Mouse (Mus musculus) thymus, postnatal 25 days (tissue): ENCODE results near the gene Nfib.
A peak's percentile ranks its signal among the peaks of the same experiment; 100 is the strongest.

Experiments used
- DNase-seq: peaks from one replicate; pipeline ENCODE4 v3.0.0; 2022

Nfib gene

GRCm38 (mm10) chr4:82538069-82538811 lies 167.3 kb downstream of the Nfib start:
- no peak for DNase-seq

DNA sequence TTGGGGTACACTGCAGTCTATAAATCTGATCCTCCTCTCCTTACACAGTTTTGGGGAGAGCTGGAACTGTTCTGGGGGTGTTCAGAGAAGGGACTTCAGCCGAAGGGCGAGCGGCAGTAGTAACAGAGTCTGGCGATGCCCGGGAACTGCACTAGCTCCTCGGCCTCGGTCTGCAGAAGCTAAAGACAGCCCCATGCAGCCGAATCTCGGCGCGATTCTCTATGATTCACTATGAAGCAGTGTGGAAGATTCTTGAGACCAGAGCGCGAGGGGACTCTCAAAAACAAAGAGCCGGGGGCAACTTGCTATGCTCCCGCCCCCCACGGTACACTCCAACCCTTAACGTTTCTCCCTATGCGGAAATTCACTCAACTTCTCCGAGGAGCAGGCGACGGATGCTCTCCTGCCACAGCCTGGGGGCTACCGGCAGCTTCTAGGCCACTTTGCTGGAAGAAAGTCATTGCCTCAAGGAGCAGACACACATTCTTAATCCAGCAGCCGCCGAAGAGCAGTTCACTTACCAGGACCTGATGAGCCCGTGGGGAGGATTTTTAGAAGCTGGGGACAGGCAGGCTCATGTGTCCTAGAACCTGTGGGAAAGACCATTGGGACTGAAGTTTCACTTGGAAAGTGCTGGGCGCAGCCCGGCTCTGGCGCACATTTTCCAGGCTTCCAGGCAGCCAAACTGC lies 168.1 kb downstream of the Nfib start:
- no peak for DNase-seq

GRCm38 (mm10) chr4:82536435-82537278 lies 168.9 kb downstream of the Nfib start:
- DNase-seq, result no peak

DNA sequence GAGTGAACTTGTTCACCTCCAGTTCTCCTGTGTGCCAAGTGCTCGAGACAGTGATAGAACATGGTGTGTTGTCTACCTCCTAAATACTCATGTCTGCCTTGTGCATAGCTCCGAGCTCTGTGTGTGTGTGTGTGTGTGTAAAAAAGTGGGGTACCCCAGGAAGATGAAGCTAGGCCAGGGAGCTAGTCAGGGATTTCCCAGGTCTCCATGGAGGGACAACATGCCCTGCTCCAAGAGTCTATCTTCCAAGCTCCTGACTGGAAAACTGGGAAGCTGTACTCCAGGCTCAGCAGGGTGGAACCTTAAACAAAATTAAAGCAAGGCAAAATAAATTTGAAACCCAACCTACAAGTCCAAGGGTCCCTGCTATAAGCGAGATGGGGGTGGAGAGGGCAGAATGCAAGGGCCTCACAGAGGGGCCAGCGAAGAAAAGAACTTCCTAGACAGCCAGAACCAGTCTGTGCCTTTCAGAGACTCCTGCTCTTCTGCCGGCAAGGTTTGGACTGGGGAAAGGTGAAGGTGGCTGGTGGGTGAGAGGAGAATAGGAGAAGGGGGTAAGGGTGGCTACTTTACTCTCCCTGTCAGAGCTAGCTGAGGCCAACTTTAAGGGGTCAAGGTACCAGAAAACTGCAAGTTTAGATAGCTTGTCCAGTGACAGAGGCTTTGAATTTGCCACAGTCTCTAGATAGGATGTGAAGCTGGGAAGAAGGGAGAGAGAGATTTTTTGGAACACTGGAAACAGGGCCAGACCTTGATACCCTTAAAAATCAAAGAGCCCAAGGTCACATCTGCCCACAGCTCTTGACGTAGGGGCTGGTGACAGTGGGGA lies 169.7 kb downstream of the Nfib start:
- no peak for DNase-seq

- no peak for DNase-seq
These were observed 172.3 kb downstream of the Nfib start for GRCm38 (mm10) chr4:82533231-82533630.

DNA sequence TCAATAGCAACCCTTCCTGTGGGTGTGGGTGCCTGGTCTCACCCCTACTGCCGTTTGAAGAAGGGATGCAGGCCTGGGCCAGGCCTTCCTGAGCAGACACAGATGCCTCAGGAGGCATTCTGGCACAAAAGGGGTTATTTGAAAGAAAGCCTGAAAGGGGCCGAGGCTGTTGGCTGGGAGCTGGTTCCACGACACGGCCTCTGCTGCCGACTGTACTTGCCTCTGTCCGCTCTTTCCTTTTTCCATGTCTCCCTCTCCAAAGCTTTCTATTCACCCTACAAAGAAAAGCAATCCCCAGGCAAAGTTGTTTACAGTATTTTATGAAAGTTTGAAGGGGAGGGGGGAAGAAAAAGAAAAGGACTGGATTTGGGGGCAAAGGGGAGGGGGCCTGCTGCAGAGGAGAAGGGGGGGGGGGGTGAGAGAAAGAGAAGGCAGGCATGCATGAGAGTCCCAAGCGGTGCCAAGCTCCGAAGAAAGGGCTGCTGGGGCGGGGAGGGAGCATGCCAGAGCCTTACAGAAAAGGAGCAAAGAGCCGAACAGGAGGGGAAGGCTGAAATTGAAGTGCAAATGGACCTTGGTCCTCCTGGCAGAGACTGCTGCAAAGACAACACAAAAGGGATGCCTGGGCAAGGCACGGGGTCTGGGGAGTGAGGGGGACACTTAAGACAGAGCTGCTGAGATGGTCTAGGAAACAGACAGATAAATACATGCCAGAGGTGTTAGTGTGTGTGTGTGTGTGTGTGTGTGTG lies 172.9 kb downstream of the Nfib start:
- DNase-seq, result no peak

DNA sequence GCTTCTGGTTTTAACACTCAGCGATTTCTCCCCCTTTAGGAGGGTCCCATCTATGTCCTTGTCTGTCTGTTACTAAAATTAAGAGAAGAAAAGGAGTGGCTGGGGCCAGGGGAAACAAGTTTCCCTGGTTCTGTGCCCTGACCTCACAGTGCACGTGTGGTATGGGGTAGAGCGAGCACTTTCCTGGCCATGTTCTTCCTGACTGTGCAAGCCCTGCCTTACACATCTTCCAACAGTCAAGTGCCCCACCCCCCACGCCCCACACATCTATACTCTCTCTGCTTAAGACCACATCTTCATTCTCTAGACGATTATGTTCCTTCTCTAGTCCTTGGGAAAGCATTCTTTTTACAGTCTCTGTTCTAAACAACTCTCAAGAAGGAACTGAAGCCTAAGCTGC lies 173.6 kb downstream of the Nfib start:
- no peak for DNase-seq

DNA sequence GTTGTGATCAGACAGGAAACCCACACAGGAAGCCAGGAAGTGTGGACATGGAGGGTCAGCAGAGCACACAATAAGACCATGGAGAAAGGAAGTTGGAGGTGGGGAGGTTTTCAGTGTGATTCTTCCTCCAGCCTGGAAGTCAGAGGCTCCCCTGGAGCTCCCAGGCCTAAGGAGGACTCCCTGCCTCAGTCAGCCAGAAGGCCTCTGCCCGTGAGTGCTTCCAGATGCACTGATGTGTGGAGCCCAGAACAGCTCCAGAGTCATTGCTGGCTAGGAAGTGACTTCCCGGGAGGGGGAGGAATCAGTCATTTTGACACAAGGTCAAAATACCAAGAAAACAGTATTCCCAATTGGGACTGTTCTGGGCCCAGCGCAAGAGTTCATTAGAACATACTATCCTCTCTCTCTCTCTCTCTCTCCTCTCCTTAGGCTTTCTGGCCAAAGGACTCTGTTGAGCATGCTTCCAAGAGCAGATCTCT lies 174.6 kb downstream of the Nfib start:
- DNase-seq, result no peak

DNA sequence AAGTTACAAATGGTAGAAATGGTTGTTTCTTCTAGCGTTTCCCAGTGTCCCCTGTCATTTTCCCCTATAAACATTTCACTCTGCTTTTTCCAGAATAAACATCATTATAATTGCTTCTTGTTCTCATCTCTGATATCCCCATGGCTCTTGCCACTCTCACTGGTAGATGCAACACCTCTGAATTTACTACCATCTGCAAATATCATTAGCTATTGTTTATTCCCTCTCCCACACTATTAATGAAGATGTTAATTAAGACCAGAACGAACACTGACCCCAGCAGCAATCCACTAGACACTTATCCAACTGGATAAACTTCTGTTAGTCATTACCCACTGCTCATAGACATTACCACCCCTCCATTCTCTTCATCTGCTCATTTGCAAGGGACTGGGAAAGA lies 176.6 kb downstream of the Nfib start:
- DNase-seq, result no peak

- DNase-seq, result no peak
These were observed 185.6 kb downstream of the Nfib start for GRCm38 (mm10) chr4:82519935-82520334.

DNA sequence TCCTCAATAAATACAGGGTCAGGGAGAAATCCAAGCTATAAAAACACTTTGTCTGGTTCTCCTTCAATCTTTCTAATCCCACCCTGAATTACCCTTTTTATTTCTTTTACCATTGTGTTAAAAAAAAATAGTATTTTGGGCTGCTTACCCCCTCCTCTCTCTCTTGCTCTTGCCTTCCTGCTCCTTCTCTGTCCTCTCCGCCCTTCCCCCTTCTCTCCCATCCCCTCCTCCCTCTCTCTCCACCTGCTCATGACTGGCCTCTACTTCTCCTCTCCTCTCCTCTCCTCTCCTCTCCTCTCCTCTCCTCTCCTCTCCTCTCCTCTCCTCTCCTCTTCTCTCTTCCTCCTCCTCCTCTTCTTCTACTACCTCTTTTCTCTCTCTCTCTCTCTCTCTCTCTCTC lies 187.4 kb downstream of the Nfib start:
- DNase-seq, result no peak

GRCm38 (mm10) chr4:82517311-82517710 lies 188.2 kb downstream of the Nfib start:
- no peak for DNase-seq

- no peak for DNase-seq
These were observed 189.2 kb downstream of the Nfib start for GRCm38 (mm10) chr4:82516211-82516795.

DNA sequence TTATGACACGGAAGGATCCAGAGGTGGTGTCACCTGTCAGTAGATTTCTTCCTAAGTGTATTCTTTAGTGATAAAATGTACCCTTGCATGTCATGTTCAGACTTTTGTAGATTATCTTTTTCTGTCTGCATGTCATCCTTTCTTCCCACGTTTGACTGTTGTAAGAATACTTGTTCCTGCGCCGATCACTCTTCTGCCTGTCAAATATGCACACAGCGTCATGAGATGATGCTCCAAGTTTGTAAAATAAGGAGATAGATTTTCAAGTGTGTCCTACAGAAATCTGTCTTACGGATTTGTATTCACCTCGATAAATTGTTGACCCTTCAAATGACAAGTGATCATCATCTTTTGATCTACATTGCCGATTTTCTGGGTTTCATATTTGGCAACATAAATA lies 190.6 kb downstream of the Nfib start:
- no peak for DNase-seq

DNA sequence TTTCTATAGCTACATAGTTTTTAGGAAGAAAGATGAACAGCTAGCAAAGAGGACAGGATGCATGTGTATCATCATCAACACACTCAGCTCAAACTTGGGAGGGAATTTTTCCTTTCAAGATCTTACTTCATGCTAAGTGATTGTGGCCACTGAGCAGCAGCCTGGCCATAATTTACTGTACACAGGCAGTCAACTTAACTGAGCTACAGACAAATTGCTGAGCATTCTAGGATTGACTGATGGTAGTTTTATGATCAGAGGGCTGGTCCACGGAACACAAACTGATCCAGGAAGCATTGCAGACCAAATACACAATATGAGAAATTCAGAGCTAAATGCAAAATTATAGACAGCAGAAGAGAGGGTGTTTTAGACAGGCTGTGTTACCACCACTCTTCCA lies 191.2 kb downstream of the Nfib start:
- no peak for DNase-seq

GRCm38 (mm10) chr4:82513426-82513750 lies 192.2 kb downstream of the Nfib start:
- DNase-seq, result no peak

DNA sequence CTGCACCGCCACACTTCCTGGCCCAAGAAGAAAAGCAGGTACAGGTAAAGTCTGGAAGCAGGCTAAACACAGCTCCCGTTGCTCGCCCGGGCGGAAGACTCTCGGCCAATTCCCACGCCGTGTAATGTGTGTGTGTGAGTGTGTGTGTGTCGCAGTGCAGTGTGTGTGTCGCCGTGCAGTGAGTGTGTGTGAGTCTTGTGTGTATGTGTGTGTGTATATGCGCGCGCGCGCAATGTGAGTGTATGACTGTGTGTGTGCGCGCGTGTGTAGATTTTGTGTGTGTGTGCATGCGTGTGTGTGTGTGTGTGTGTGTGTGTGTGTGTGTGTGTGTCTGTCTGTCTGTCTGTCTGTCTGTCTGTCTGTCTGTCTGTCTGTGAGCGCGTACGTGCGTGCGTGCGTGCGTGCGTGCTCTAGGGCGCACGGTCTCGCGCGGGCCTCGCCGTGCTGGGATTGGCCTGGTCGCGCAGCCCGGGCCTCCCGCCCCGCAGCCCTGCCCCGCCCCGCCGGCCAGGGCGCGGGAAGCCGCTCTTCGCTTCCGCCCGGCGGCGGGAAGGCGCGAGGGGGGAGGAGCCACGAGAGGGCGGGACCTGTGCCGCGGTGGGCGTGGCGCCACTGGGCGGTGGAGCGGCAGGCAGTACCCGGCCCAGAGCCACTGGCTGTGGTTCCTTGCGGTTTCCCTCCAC lies 192.7 kb downstream of the Nfib start:
- DNase-seq, result peak; percentile 58

- no peak for DNase-seq
These were observed 193.2 kb downstream of the Nfib start for GRCm38 (mm10) chr4:82512335-82512734.

GRCm38 (mm10) chr4:82511524-82511923 lies 194.0 kb downstream of the Nfib start:
- no peak for DNase-seq

- DNase-seq, result no peak
These were observed 194.5 kb downstream of the Nfib start for GRCm38 (mm10) chr4:82511001-82511513.

DNA sequence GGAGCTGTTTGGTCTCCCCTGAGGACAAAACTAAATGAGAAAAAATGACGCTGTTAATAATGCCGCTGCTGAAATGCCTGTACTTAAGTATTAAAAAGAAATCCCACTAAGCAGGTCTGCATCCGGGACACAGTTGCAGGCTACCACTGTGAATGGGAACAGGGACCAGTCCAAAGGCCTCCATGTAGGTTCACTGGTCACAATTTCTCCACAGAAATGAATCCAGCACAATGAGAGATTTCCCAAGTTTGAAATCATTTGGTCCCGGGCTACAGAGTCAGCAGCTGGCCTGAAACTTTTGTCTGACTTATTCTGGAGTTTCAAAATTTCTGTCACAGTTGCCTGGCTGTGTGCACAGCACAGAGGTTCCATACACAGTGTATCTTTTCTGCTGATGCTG lies 195.8 kb downstream of the Nfib start:
- no peak for DNase-seq
